12 mouse cellular contexts compared by ENCODE assay signal in genomic region chr14:33296698-33297341, GRCm38 (mm10).
A peak's percentile ranks its signal among the peaks of the same experiment; 100 is the strongest.
DNase-seq lines count a peak whose midpoint lies in the region; ATAC-seq lines count a peak whose summit lies in the region.
"Had no signal": no experiment of that assay in that cellular context is flagged by ENCODE, and none has a peak within 500 bp of the region (broad histone marks: within the 10 kb centered on the region; RNA-seq: fewer than 3 reads in every experiment).

No protein-coding gene starts in this region.

- 67% methylated on average over 16 of the region's 16 CpGs for WGBS in forebrain, embryonic 16.5 days
- WGBS in midbrain, embryonic 12.5 days: 82% methylated on average over 16 of the region's 16 CpGs

- no peak overlapping the region for H3K4me2 ChIP-seq in forebrain, embryonic 16.5 days (ENCODE audit: low read length)
- no peak overlapping the region for H3K4me2 ChIP-seq in midbrain, embryonic 12.5 days (replicated peaks)
- H3K4me2 ChIP-seq: liver, embryonic 13.5 days had no signal

- H3K36me3 ChIP-seq in forebrain, embryonic 16.5 days (ENCODE audit: control insufficient read depth, insufficient read depth): no peaks in the 10 kb centered on the region
- no peaks in the 10 kb centered on the region for H3K36me3 ChIP-seq in midbrain, embryonic 12.5 days
- H3K36me3 ChIP-seq: liver, embryonic 13.5 days had no signal

- peaks cover 6% of the 10 kb centered on the region for H3K4me1 ChIP-seq in forebrain, embryonic 16.5 days (replicated peaks; ENCODE audit: control insufficient read depth, insufficient read depth, low read length)
- H3K4me1 ChIP-seq in midbrain, embryonic 12.5 days: peaks cover 7% of the 10 kb centered on the region

- H3K27ac ChIP-seq in forebrain, embryonic 16.5 days (ENCODE audit: low read length): no peak overlapping the region; the same call in 1 of the 2 replicates
- H3K27ac ChIP-seq in midbrain, embryonic 12.5 days (replicated peaks): no peak overlapping the region
- H3K27ac ChIP-seq: liver, embryonic 13.5 days had no signal

- no peak overlapping the region for H3K9ac ChIP-seq in forebrain, embryonic 16.5 days (replicated peaks; ENCODE audit: low read depth, low read length)
- H3K9ac ChIP-seq in midbrain, embryonic 12.5 days (replicated peaks): no peak overlapping the region
- H3K9ac ChIP-seq: liver, embryonic 13.5 days had no signal

- H3K27me3 ChIP-seq in forebrain, embryonic 16.5 days (replicated peaks; ENCODE audit: control insufficient read depth, insufficient read depth, low read length): no peaks in the 10 kb centered on the region
- H3K27me3 ChIP-seq in midbrain, embryonic 12.5 days: no peaks in the 10 kb centered on the region

- peak; percentile 94 for DNase-seq in brain, adult 2 months (ENCODE audit: low read depth, low spot score)
- peak; percentile 81 for DNase-seq in layer of hippocampus, adult 11-12 months (ENCODE audit: low spot score)
- no peak for DNase-seq in urinary bladder, postnatal 10 days (ENCODE audit: low spot score)
- no peak for DNase-seq in embryo, embryonic 9.5 days (ENCODE audit: extremely low spot score)
- DNase-seq in thymus, postnatal 0 days (ENCODE audit: low spot score): no peak
- DNase-seq: cerebellum, adult 9-10 months; heart, postnatal 14 days; kidney, postnatal 10 days; liver, embryonic 13.5 days had no signal

- no peak overlapping the region for H3K4me3 ChIP-seq in forebrain, embryonic 16.5 days (replicated peaks; ENCODE audit: low read length)
- H3K4me3 ChIP-seq in midbrain, embryonic 12.5 days: no peak overlapping the region
- H3K4me3 ChIP-seq: liver, embryonic 13.5 days had no signal

- H3K9me3 ChIP-seq in forebrain, embryonic 16.5 days (ENCODE audit: control insufficient read depth, low read length): no peaks in the 10 kb centered on the region
- no peaks in the 10 kb centered on the region for H3K9me3 ChIP-seq in midbrain, embryonic 12.5 days
- H3K9me3 ChIP-seq: liver, embryonic 13.5 days had no signal

- ATAC-seq in forebrain, embryonic 16.5 days: peak; percentile 83
- ATAC-seq in midbrain, embryonic 12.5 days (ENCODE audit: low FRiP score, low read depth): peak; percentile 41; the same call in 1 of the 2 replicates
- ATAC-seq in monocyte, adult 5-6 weeks (replicated peaks; ENCODE audit: insufficient number of reproducible peaks, low FRiP score, low TSS enrichment, poor library complexity, severe bottlenecking): no peak

Comparison
In these comparisons a context has a peak if more than half of its experiments do, and no peak if none do; other contexts are left out.
1. DNase-seq: peak in brain, adult 2 months (single experiment) and layer of hippocampus, adult 11-12 months (single experiment); none in urinary bladder, postnatal 10 days (single experiment), embryo, embryonic 9.5 days (single experiment) and thymus, postnatal 0 days (single experiment).